Mouse (Mus musculus) kidney, postnatal 0 days (tissue): ENCODE measurements around the gene Ube2o. TPM values are rescaled to one million over a fixed set of nuclear protein-coding genes. Genes with fewer than 3 reads are reported as not detected.

Source experiments
- ATAC-seq: fragments of 200-750 bp; cut with Nextera tagmentation; replicated peaks from 2 replicates; pipeline ENCODE4 v1.8.0; 2017; ENCODE audit warnings: low read depth, moderate number of reproducible peaks, moderate TSS enrichment, moderate library complexity; ENCODE audit not compliant: low FRiP score
- DNase-seq: peaks from one replicate; pipeline ENCODE4 v3.0.0-alpha.2; 2016; ENCODE audit warnings: low spot score
- H3K27ac ChIP-seq: fragments of 300-500 bp; sonication (generic); 2 replicates; pipeline ENCODE4 v1.5.1; 2014; ENCODE audit warnings: mild to moderate bottlenecking
- H3K27me3 ChIP-seq: fragments of 300-500 bp; sonication (generic); 2 replicates; pipeline ENCODE4 v1.6.1; 2014; ENCODE audit warnings: low read length, mixed read lengths; ENCODE audit not compliant: insufficient read depth
- H3K36me3 ChIP-seq: fragments of 300-500 bp; sonication (generic); 2 replicates; pipeline ENCODE4 v1.6.1; 2014; ENCODE audit warnings: low read length, mixed read lengths; ENCODE audit not compliant: insufficient read depth
- H3K4me1 ChIP-seq: fragments of 300-500 bp; sonication (generic); replicated peaks from 2 replicates; pipeline ENCODE4 v1.6.1; 2014; ENCODE audit warnings: antibody characterized with exemption, low read length, mixed read lengths; ENCODE audit not compliant: insufficient read depth
- H3K4me2 ChIP-seq: fragments of 300-500 bp; sonication (generic); 2 replicates; pipeline ENCODE4 v1.6.1; 2014; ENCODE audit warnings: mild to moderate bottlenecking, low read length, moderate library complexity, mixed read lengths
- H3K4me3 ChIP-seq: fragments of 300-500 bp; sonication (generic); replicated peaks from 2 replicates; pipeline ENCODE4 v1.5.1; 2014; ENCODE audit warnings: low read depth, low read length
- H3K9ac ChIP-seq: fragments of 300-500 bp; sonication (generic); 2 replicates; pipeline ENCODE4 v1.6.1; 2014; ENCODE audit warnings: low read depth, low read length
- H3K9me3 ChIP-seq: fragments of 300-500 bp; sonication (generic); replicated peaks from 2 replicates; pipeline ENCODE4 v1.6.1; 2016; ENCODE audit warnings: low read length, inconsistent platforms, mixed read lengths
- CTCF ChIP-seq: IDR thresholded peaks from 2 replicates; pipeline ENCODE4 v1.5.1; 2016; ENCODE audit warnings: antibody characterized with exemption, low read depth, mild to moderate bottlenecking, moderate library complexity
- WGBS: fragments of 180-500 bp; shearing (Covaris S2); extraction: QIAGEN DNeasy Blood & Tissue Kit; methylation state at CpG from one replicate; pipeline ENCODE4 v1.1.7; 2014; 5-methylcytosine and 5-hydroxymethylcytosine counted together
- polyA plus RNA-seq: library from polyadenylated mRNA; unstranded; fragments of >200 nt; fragmentation: Nextera tagmentation; extraction: Ambion mirVana; gene quantifications from 2 replicates; pipeline ENCODE4 v1.2.1, GENCODE M21; 2015

Gene Ube2o
- polyA plus RNA-seq, 1 experiment from 2014 or later, result 8.9 TPM

GRCm38 (mm10) chr11:116620073-116620472, 38.8 kb upstream of the Ube2o start:
- 36% methylated on average over 9 of the region's 9 CpGs for WGBS
- H3K27ac ChIP-seq, result no peak overlapping the region
- no peak for ATAC-seq

DNA sequence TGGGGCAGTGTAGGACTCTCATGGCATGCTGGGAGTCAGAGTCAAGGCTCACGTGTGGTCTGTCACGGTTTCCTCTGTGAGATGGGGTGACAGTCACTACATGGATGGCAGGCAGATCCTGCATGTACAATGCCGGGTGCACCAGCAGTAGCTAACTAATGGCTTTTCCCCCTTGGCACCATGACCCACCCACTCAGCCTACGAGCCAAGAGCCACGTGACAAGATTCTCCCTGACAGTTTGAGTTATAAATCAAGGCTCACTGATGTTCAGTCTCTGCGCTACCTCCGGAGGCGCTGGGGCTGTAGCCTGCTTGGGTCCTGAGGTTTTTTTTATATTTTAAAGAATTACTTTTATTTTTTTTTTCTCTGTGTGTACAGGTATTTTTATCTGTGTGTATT, 38.3 kb upstream of the Ube2o start:
- ATAC-seq (no peak), DNase-seq (no peak)
- Histone ChIP-seq H3K4me3 (no peak overlapping the region), H3K36me3 (no peaks in the 10 kb centered on the region), H3K27me3 (no peaks in the 10 kb centered on the region), H3K27ac (no peak overlapping the region), H3K9ac (no peak overlapping the region), H3K9me3 (no peaks in the 10 kb centered on the region), H3K4me2 (no peak overlapping the region), H3K4me1 (peaks cover 54% of the 10 kb centered on the region)
- 34% methylated on average over 8 of the region's 8 CpGs for WGBS
- no peak for TF ChIP-seq CTCF

More at GRCm38 (mm10) chr11:116620073-116620472, 38.8 kb upstream of the Ube2o start:
- DNase-seq, result no peak
- H3K9me3 ChIP-seq, result no peaks in the 10 kb centered on the region
- TF ChIP-seq CTCF, result no peak
- no peak overlapping the region for H3K9ac ChIP-seq
- H3K36me3 ChIP-seq, result no peaks in the 10 kb centered on the region
- H3K4me3 ChIP-seq, result no peak overlapping the region
- no peaks in the 10 kb centered on the region for H3K27me3 ChIP-seq
- no peak overlapping the region for H3K4me2 ChIP-seq
- peaks cover 54% of the 10 kb centered on the region for H3K4me1 ChIP-seq

GRCm38 (mm10) chr11:116619156-116619555, 37.9 kb upstream of the Ube2o start:
- Histone ChIP-seq H3K27me3 (no peaks in the 10 kb centered on the region), H3K4me3 (no peak overlapping the region), H3K9ac (no peak overlapping the region), H3K9me3 (no peaks in the 10 kb centered on the region), H3K4me2 (no peak overlapping the region), H3K27ac (no peak overlapping the region), H3K36me3 (no peaks in the 10 kb centered on the region), H3K4me1 (peaks cover 54% of the 10 kb centered on the region)
- no peak for ATAC-seq
- no peak for TF ChIP-seq CTCF
- WGBS, result 71% methylated on average over 7 of the region's 7 CpGs
- no peak for DNase-seq

DNA sequence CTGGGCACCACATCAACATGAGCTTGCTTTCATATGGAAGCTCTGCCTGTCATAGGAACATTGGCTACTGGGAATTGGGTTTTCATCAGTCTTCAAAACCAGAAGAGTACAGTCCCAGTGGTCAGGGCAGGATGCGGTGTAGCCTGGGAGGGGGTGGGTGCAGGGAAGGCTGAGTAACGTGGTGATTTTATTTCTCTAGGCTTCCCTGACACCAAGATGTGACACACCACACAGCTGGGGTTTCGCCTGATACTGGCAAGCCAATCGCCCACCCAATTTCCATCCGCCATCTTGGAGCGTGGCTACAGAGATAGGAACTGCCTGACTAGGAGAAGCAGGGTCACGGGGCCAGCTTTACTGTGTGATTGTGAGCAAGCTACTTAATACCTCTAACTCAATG, 37.4 kb upstream of the Ube2o start:
- no peak overlapping the region for H3K4me3 ChIP-seq
- H3K9me3 ChIP-seq, result no peaks in the 10 kb centered on the region
- H3K36me3 ChIP-seq, result no peaks in the 10 kb centered on the region
- H3K27me3 ChIP-seq, result no peaks in the 10 kb centered on the region
- 92% methylated on average over 7 of the region's 7 CpGs for WGBS
- DNase-seq, result no peak
- no peak overlapping the region for H3K9ac ChIP-seq
- no peak for TF ChIP-seq CTCF
- H3K27ac ChIP-seq, result no peak overlapping the region
- H3K4me1 ChIP-seq, result peaks cover 54% of the 10 kb centered on the region
- H3K4me2 ChIP-seq, result no peak overlapping the region
- no peak for ATAC-seq

GRCm38 (mm10) chr11:116617641-116618040, 36.4 kb upstream of the Ube2o start:
- Histone ChIP-seq H3K27ac (no peak overlapping the region), H3K4me1 (peaks cover 48% of the 10 kb centered on the region), H3K36me3 (no peaks in the 10 kb centered on the region), H3K9ac (no peak overlapping the region), H3K27me3 (no peaks in the 10 kb centered on the region), H3K4me2 (no peak overlapping the region), H3K9me3 (no peaks in the 10 kb centered on the region), H3K4me3 (no peak overlapping the region)
- DNase-seq (no peak), ATAC-seq (no peak)
- TF ChIP-seq CTCF, result no peak
- 82% methylated on average over 7 of the region's 7 CpGs for WGBS

GRCm38 (mm10) chr11:116616438-116617118, 35.3 kb upstream of the Ube2o start:
- Histone ChIP-seq H3K9ac (no peak overlapping the region), H3K4me2 (0 out of 2 replicates have a peak overlapping the region, but pooled peaks have one; percentile 16), H3K4me1 (peaks cover 37% of the 10 kb centered on the region), H3K36me3 (no peaks in the 10 kb centered on the region), H3K27ac (peak overlapping the region; percentile 66), H3K4me3 (no peak overlapping the region), H3K9me3 (no peaks in the 10 kb centered on the region), H3K27me3 (no peaks in the 10 kb centered on the region)
- 69% methylated on average over 10 of the region's 10 CpGs for WGBS
- TF ChIP-seq CTCF, result no peak
- ATAC-seq (no peak; the same call in 1 of the 2 replicates), DNase-seq (no peak)
